Mouse (Mus musculus) heart, embryonic 13.5 days (tissue): ENCODE results near the gene Zfp445. TPM values are rescaled to one million over a fixed set of nuclear protein-coding genes. Genes with fewer than 3 reads are reported as not detected.

Source experiments
- ATAC-seq: fragments of 200-750 bp; cut with Nextera tagmentation; 2 replicates; pipeline ENCODE4 v1.8.0; 2017; ENCODE audit warnings: moderate TSS enrichment; ENCODE audit not compliant: insufficient number of reproducible peaks, low FRiP score, low TSS enrichment; ENCODE audit errors: extremely low read depth
- H3K27ac ChIP-seq: fragments of 300-500 bp; sonication (generic); replicated peaks from 2 replicates; pipeline ENCODE4 v1.5.1; 2015; ENCODE audit warnings: moderate library complexity, mild to moderate bottlenecking, inconsistent platforms
- H3K27me3 ChIP-seq: fragments of 300-500 bp; sonication (generic); replicated peaks from 2 replicates; pipeline ENCODE4 v1.6.1; 2015; ENCODE audit warnings: mild to moderate bottlenecking, inconsistent platforms
- H3K36me3 ChIP-seq: fragments of 300-500 bp; sonication (generic); 2 replicates; pipeline ENCODE4 v1.6.1; 2015; ENCODE audit warnings: mild to moderate bottlenecking, inconsistent platforms
- H3K4me1 ChIP-seq: fragments of 300-500 bp; sonication (generic); 2 replicates; pipeline ENCODE4 v1.6.1; 2015; ENCODE audit warnings: inconsistent platforms
- H3K4me2 ChIP-seq: fragments of 300-500 bp; sonication (generic); 2 replicates; pipeline ENCODE4 v1.6.1; 2015; ENCODE audit warnings: inconsistent platforms, mild to moderate bottlenecking, moderate library complexity
- H3K4me3 ChIP-seq: fragments of 300-500 bp; sonication (generic); 2 replicates; pipeline ENCODE4 v1.5.1; 2015; ENCODE audit warnings: moderate library complexity, mild to moderate bottlenecking, inconsistent platforms
- H3K9ac ChIP-seq: fragments of 300-500 bp; sonication (generic); 2 replicates; pipeline ENCODE4 v1.6.1; 2015; ENCODE audit warnings: inconsistent platforms, mild to moderate bottlenecking, moderate library complexity
- H3K9me3 ChIP-seq: fragments of 300-500 bp; sonication (generic); 2 replicates; pipeline ENCODE4 v1.6.1; 2016; ENCODE audit warnings: inconsistent platforms
- WGBS: fragments of 180-500 bp; shearing (Covaris S2); methylation state at CpG from one replicate; pipeline ENCODE4 v1.1.7; 2015; ENCODE audit warnings: mixed read lengths; 5-methylcytosine and 5-hydroxymethylcytosine counted together
- polyA plus RNA-seq: library from polyadenylated mRNA; unstranded; fragments of >200 nt; fragmentation: Nextera tagmentation; extraction: Ambion mirVana; gene quantifications from 2 replicates; pipeline ENCODE4 v1.2.1, GENCODE M21; 2015

Zfp445 gene
- polyA plus RNA-seq = 33.7 and 40.3 TPM in 2 replicates

GRCm38 (mm10) chr9:122865697-122866166 is at the start of gene Zfp445:
TSS of gene Zfp445 (minus strand) at chr9:122866006.
- H3K27me3 ChIP-seq = no peaks in the 10 kb centered on the region; the same call in 1 of the 2 replicates
- WGBS = under 1% methylated on average over 34 of the region's 34 CpGs
- ATAC-seq = peak; percentile 75

GRCm38 (mm10) chr9:122902717-122903535 is 37.1 kb upstream of the Zfp445 start:
- Histone ChIP-seq H3K27me3 (no peaks in the 10 kb centered on the region), H3K36me3 (peaks cover 14% of the 10 kb centered on the region), H3K27ac (no peak overlapping the region), H3K4me3 (peak overlapping the region; percentile 60), H3K9ac (peak overlapping the region; percentile 78), H3K4me1 (peaks cover 3% of the 10 kb centered on the region; the same call in 1 of the 2 replicates), H3K4me2 (peak overlapping the region; percentile 76), H3K9me3 (no peaks in the 10 kb centered on the region)
- ATAC-seq = peak; percentile 68
- WGBS = 13% methylated on average over 32 of the region's 32 CpGs

More at GRCm38 (mm10) chr9:122865697-122866166, at the start of gene Zfp445:
- Histone ChIP-seq H3K4me1 (peaks cover 21% of the 10 kb centered on the region), H3K9ac (peak within 1 kb of the TSS; percentile 95), H3K9me3 (peaks cover 29% of the 10 kb centered on the region), H3K36me3 (peaks cover 22% of the 10 kb centered on the region), H3K27ac (peak within 1 kb of the TSS; percentile 84), H3K4me2 (peak within 1 kb of the TSS; percentile 87), H3K4me3 (peak within 1 kb of the TSS; percentile 88)

- Histone ChIP-seq H3K27ac (no peak overlapping the region), H3K4me2 (no peak overlapping the region), H3K4me1 (peaks cover 3% of the 10 kb centered on the region; the same call in 1 of the 2 replicates), H3K9me3 (peaks cover under 1% of the 10 kb centered on the region; the same call in 1 of the 2 replicates), H3K4me3 (no peak overlapping the region), H3K36me3 (peaks cover 4% of the 10 kb centered on the region), H3K27me3 (no peaks in the 10 kb centered on the region), H3K9ac (no peak overlapping the region)
- no peak for ATAC-seq
- WGBS = 81% methylated on average over 2 of the region's 2 CpGs
Measured at GRCm38 (mm10) chr9:122901047-122901446, 35.2 kb upstream of the Zfp445 start.

DNA sequence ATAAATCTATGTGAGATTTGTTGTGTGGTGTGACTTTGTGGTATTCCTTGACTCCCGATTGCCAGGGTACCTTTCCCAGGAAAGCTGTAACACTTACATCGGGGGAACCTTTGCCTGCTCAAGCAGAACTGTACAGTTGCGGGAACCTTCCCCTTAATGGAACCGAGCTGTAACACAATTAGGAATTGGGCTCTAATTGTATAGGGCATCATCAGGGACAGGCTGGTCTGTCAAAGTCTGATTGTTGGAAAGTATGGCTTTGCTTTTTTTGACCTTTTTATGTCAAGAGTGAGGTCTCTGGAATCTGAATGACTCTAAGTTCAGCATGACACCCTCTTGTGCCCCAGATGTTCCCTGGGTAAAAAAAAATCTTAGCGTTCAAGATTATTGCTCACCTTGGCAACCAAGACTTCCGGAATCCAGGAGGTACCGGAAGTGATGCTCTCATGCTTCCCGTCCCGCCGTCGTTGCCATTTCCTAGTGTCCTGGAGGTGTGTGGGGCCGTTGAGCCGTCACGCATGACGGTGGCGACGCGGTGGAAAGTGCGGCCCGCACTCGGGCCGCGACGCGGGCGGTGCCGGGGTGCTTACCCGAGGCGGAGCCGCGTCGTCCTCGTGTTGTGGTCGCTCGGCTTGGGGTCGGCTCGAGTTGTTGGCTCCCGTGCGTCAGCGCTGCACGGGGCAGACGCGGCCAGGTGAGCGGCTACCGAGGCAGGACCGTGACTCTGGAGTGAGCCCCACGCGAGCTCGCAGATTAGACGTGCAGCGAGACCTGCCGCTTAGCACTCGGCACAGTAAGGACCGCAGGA is 20.8 kb upstream of the Zfp445 start:
- Histone ChIP-seq H3K9ac (peak overlapping the region; percentile 90), H3K4me1 (peaks cover 5% of the 10 kb centered on the region), H3K27ac (no peak overlapping the region), H3K27me3 (peaks cover 7% of the 10 kb centered on the region; the same call in 1 of the 2 replicates), H3K4me2 (peak overlapping the region; percentile 88), H3K36me3 (peaks cover 17% of the 10 kb centered on the region), H3K4me3 (peak overlapping the region; percentile 83), H3K9me3 (peaks cover 9% of the 10 kb centered on the region; the same call in 1 of the 2 replicates)
- peak; percentile 42; the same call in 1 of the 2 replicates for ATAC-seq
- 6% methylated on average over 54 of the region's 54 CpGs for WGBS

GRCm38 (mm10) chr9:122885385-122885784 is 19.6 kb upstream of the Zfp445 start, which contains the start of gene Zkscan7:
TSS of gene Zkscan7 (plus strand) at chr9:122885685.
- H3K27me3 ChIP-seq = peaks cover 18% of the 10 kb centered on the region; the same call in 1 of the 2 replicates
- H3K9ac ChIP-seq = no peak within 1 kb of the TSS
- no peak within 1 kb of the TSS for H3K27ac ChIP-seq
- peaks cover 7% of the 10 kb centered on the region; the same call in 1 of the 2 replicates for H3K36me3 ChIP-seq
- no peak for ATAC-seq
- peaks cover 5% of the 10 kb centered on the region for H3K4me1 ChIP-seq
- peak within 1 kb of the TSS; percentile 83 for H3K4me3 ChIP-seq
- peaks cover 9% of the 10 kb centered on the region; the same call in 1 of the 2 replicates for H3K9me3 ChIP-seq
- peak within 1 kb of the TSS; percentile 88 for H3K4me2 ChIP-seq
- WGBS = 77% methylated on average over 3 of the region's 3 CpGs

DNA sequence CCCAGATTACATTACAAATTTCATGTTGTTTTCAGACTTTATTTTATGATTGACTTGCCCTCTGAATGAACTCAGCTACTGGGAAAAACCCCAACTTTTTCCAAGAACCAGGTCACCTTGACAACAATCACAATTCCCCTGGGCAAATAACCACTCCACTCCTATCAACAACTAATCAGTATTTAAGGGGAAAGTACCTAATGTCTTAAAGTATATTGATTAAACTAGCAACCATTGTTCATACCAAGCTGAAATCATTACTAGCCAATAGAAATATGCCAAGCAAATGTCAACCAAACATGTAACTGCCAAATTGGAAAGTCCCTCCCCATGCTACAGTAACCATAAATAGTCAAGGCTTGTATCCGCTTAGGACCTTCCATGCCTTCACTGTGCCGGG is 9.3 kb upstream of the Zfp445 start:
- Histone ChIP-seq H3K27me3 (no peaks in the 10 kb centered on the region), H3K27ac (no peak overlapping the region), H3K4me2 (no peak overlapping the region), H3K36me3 (no peaks in the 10 kb centered on the region), H3K4me1 (no peaks in the 10 kb centered on the region), H3K4me3 (no peak overlapping the region), H3K9me3 (0 out of 2 replicates have a peak, but pooled peaks cover 9% of the 10 kb centered on the region), H3K9ac (no peak overlapping the region)
- WGBS = 74% methylated on average over 2 of the region's 2 CpGs
- ATAC-seq = no peak

DNA sequence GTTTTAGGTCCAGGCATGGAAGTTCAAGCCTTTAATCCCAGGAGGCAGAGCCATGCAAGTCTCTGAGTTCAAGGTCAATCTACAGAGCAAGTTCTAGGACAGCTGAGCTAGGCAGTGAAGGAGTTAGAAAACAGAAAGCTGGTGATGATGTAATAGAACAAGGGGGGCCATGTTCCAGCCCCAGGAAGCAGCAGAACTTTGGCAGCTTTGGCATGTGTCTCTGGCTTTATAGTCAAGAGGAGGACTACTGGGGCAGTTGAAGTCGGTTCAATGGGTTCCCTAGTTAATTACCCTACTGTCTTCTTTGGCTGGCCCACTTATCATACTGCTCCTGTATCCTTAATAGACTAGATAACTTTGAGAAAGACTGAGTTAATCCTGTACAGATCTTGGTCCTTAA is 8.8 kb upstream of the Zfp445 start:
- H3K4me1 ChIP-seq = no peaks in the 10 kb centered on the region
- 52% methylated on average over 1 of the region's 1 CpGs for WGBS
- no peak for ATAC-seq
- H3K27ac ChIP-seq = no peak overlapping the region
- H3K9ac ChIP-seq = no peak overlapping the region
- 0 out of 2 replicates have a peak, but pooled peaks cover 9% of the 10 kb centered on the region for H3K9me3 ChIP-seq
- no peak overlapping the region for H3K4me2 ChIP-seq
- no peaks in the 10 kb centered on the region for H3K36me3 ChIP-seq
- no peaks in the 10 kb centered on the region; the same call in 1 of the 2 replicates for H3K27me3 ChIP-seq
- H3K4me3 ChIP-seq = no peak overlapping the region

GRCm38 (mm10) chr9:122872595-122872994 is 6.8 kb upstream of the Zfp445 start:
- WGBS = 79% methylated on average over 4 of the region's 4 CpGs
- no peak for ATAC-seq
- no peaks in the 10 kb centered on the region for H3K4me1 ChIP-seq

DNA sequence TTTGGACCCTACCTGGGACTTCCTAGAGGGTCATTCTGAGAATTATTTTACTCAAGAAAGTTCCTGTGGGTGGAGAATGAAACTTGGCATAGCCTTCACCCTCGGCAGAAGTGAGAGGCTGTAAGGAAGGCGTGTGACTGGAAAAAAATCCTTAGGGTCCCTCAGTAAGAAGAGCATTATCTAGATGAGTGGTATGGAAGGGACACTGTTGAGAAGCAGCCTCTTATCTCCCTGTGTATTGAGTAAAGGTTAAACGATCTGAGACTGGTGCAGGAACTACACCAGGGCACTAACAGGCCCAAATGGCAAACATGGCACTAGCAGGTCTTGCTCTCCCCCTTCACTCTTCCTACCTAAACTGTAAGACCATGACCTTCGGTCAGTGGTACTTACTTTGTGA is 386 bp upstream of the Zfp445 start:
- H3K4me1 ChIP-seq = peaks cover 21% of the 10 kb centered on the region
- H3K9me3 ChIP-seq = peaks cover 24% of the 10 kb centered on the region; the same call in 1 of the 2 replicates
- ATAC-seq = no peak
- H3K4me2 ChIP-seq = peak overlapping the region; percentile 87
- WGBS = 80% methylated on average over 4 of the region's 4 CpGs
- no peak overlapping the region for H3K27ac ChIP-seq
- no peaks in the 10 kb centered on the region; the same call in 1 of the 2 replicates for H3K27me3 ChIP-seq
- H3K9ac ChIP-seq = peak overlapping the region; percentile 95
- H3K4me3 ChIP-seq = peak overlapping the region; percentile 88
- peaks cover 17% of the 10 kb centered on the region for H3K36me3 ChIP-seq

More at GRCm38 (mm10) chr9:122872595-122872994, 6.8 kb upstream of the Zfp445 start:
- H3K27ac ChIP-seq = no peak overlapping the region
- H3K4me2 ChIP-seq = no peak overlapping the region
- H3K36me3 ChIP-seq = no peaks in the 10 kb centered on the region
- H3K4me3 ChIP-seq = no peak overlapping the region
- H3K9me3 ChIP-seq = 0 out of 2 replicates have a peak, but pooled peaks cover 9% of the 10 kb centered on the region
- no peaks in the 10 kb centered on the region; the same call in 1 of the 2 replicates for H3K27me3 ChIP-seq
- no peak overlapping the region for H3K9ac ChIP-seq

DNA sequence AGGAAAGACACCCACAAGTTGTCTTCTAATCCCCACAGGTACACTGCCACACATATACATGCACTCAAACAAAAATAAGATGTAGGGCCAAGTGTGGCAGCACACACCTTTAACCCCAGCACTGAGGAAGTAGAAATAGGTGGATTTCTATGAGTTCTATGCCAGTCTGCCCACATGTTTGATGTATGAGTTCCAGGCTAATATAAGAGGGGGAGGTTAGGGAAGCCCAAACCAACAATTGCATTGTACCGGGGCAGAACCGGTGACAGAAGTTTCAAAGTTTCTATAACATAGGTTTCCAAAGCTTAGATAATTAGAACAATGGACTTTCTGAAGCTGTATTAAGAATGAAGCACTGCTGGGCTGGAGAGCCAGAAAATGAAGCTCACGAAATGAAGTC is 958 bp downstream of the Zfp445 start:
- Histone ChIP-seq H3K9me3 (peaks cover 33% of the 10 kb centered on the region), H3K9ac (peak overlapping the region; percentile 95), H3K4me3 (peak overlapping the region; percentile 88), H3K36me3 (peaks cover 31% of the 10 kb centered on the region), H3K27me3 (no peaks in the 10 kb centered on the region; the same call in 1 of the 2 replicates), H3K27ac (no peak overlapping the region), H3K4me1 (peaks cover 21% of the 10 kb centered on the region), H3K4me2 (peak overlapping the region; percentile 87)
- ATAC-seq = no peak
- WGBS = 70% methylated on average over 3 of the region's 3 CpGs
